Mouse (Mus musculus) forebrain, embryonic 11.5 days (tissue): Measurements from ENCODE around the gene Bid. TPM values are rescaled to one million over a fixed set of nuclear protein-coding genes. Genes with fewer than 3 reads are reported as not detected.
"Not testable (repeated sequence)": the region's sequence is repeated elsewhere in the genome, so short reads cannot be mapped to it uniquely, and the experiment has no call there.

Experiments used
- ATAC-seq: fragments of 200-750 bp; cut with Nextera tagmentation; replicated peaks from 2 replicates; pipeline ENCODE4 v1.8.0; 2017; ENCODE audit warnings: moderate TSS enrichment; ENCODE audit not compliant: low FRiP score
- DNase-seq: peaks from one replicate; pipeline ENCODE4 v3.0.0-alpha.2; 2017; ENCODE audit warnings: low spot score
- H3K27ac ChIP-seq: fragments of 300-500 bp; sonication (generic); 2 replicates; pipeline ENCODE4 v1.5.1; 2014; ENCODE audit warnings: low read depth, low read length
- H3K27me3 ChIP-seq: fragments of 300-500 bp; sonication (generic); 2 replicates; pipeline ENCODE4 v1.6.1; 2014; ENCODE audit warnings: mild to moderate bottlenecking, low read length, mixed read lengths; ENCODE audit not compliant: control insufficient read depth, insufficient read depth
- H3K36me3 ChIP-seq: fragments of 300-500 bp; sonication (generic); 2 replicates; pipeline ENCODE4 v1.6.1; 2014; ENCODE audit warnings: mild to moderate bottlenecking, low read length, moderate library complexity, mixed read lengths; ENCODE audit not compliant: control insufficient read depth, insufficient read depth
- H3K4me1 ChIP-seq: fragments of 300-500 bp; sonication (generic); replicated peaks from 2 replicates; pipeline ENCODE4 v1.6.1; 2014; ENCODE audit warnings: low read length, mixed read lengths; ENCODE audit not compliant: control insufficient read depth, insufficient read depth
- H3K4me2 ChIP-seq: fragments of 300-500 bp; sonication (generic); 2 replicates; pipeline ENCODE4 v1.6.1; 2014; ENCODE audit warnings: low read depth, mild to moderate bottlenecking, low read length, moderate library complexity, mixed read lengths; ENCODE audit not compliant: severe bottlenecking
- H3K4me3 ChIP-seq: fragments of 300-500 bp; sonication (generic); 2 replicates; pipeline ENCODE4 v1.5.1; 2014; ENCODE audit warnings: low read depth, low read length
- H3K9ac ChIP-seq: fragments of 300-500 bp; sonication (generic); 2 replicates; pipeline ENCODE4 v1.6.1; 2014; ENCODE audit warnings: low read length
- H3K9me3 ChIP-seq: fragments of 300-500 bp; sonication (generic); 2 replicates; pipeline ENCODE4 v1.6.1; 2016; ENCODE audit warnings: low read length, mixed read lengths; ENCODE audit not compliant: control insufficient read depth
- WGBS: fragments of 180-500 bp; shearing (Covaris S2); extraction: QIAGEN DNeasy Blood & Tissue Kit; methylation state at CpG from one replicate; pipeline ENCODE4 v1.1.7; 2014; 5-methylcytosine and 5-hydroxymethylcytosine counted together
- polyA plus RNA-seq: library from polyadenylated mRNA; unstranded; fragments of >200 nt; fragmentation: Nextera tagmentation; extraction: Ambion mirVana; gene quantifications from 2 replicates; pipeline ENCODE4 v1.2.1, GENCODE M21; 2014

Bid gene
- polyA plus RNA-seq, 1 experiment from 2014 or later: 15.0 TPM

DNA sequence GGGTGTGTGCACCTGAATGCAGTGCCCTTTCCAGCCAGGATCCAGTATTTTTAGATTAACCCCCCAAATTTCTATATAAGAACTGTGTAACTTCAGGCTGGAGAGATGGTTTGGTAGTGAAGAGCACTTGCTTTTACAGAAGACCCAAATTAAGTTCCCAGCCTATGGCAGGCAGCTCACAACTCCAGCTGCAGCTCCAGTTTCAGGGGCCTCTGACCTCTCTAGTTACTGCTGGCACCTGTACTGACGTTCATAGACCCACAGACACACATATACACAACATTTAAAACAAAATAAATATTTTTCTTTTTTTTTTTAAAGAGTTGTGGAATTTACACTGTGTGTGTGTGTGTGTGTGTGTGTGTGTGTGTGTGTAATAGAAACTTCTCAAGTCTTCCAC is 12.8 kb upstream of the Bid start:
- Histone ChIP-seq H3K27ac (no peak overlapping the region), H3K4me3 (no peak overlapping the region), H3K4me2 (no peak overlapping the region), H3K36me3 (no peaks in the 10 kb centered on the region; the same call in 1 of the 2 replicates), H3K27me3 (no peaks in the 10 kb centered on the region), H3K9me3 (no peaks in the 10 kb centered on the region), H3K9ac (no peak overlapping the region), H3K4me1 (no peaks in the 10 kb centered on the region)
- 69% methylated on average over 1 of the region's 1 CpGs for WGBS
- no peak for DNase-seq
- no peak for ATAC-seq

- no peak overlapping the region for H3K27ac ChIP-seq
- H3K4me2 ChIP-seq: no peak overlapping the region
- no peak overlapping the region for H3K4me3 ChIP-seq
- no peaks in the 10 kb centered on the region for H3K4me1 ChIP-seq
- ATAC-seq (no peak), DNase-seq (no peak)
- H3K9me3 ChIP-seq: no peaks in the 10 kb centered on the region
- H3K36me3 ChIP-seq: no peaks in the 10 kb centered on the region; the same call in 1 of the 2 replicates
- 80% methylated on average over 3 of the region's 3 CpGs for WGBS
- H3K27me3 ChIP-seq: no peaks in the 10 kb centered on the region
- no peak overlapping the region for H3K9ac ChIP-seq
Observed at GRCm38 (mm10) chr6:120927765-120928164, 11.1 kb upstream of the Bid start.

DNA sequence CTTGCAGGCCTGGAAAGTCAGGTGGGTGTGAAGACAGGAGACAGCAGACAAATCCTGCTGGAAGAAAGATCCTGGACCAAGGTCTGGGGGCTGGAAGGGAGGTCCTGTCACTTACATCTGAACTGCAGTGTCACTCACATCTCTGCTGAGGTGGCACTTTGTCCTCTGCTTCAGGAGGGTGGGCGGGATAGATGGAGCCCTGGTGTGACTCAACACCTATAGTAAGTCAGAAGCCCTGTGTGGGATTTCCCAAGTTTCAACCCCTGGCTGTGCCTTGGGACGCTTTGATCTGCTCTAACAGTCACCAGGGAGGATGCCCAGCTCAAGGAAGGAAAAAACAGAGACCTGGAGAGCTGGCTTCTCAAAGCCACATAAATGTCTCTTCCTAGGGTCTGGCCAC is 10.2 kb upstream of the Bid start:
- Histone ChIP-seq H3K9me3 (no peaks in the 10 kb centered on the region), H3K27ac (no peak overlapping the region), H3K9ac (no peak overlapping the region), H3K4me3 (no peak overlapping the region), H3K4me1 (no peaks in the 10 kb centered on the region), H3K4me2 (no peak overlapping the region), H3K36me3 (no peaks in the 10 kb centered on the region; the same call in 1 of the 2 replicates), H3K27me3 (no peaks in the 10 kb centered on the region)
- 66% methylated on average over 2 of the region's 2 CpGs for WGBS
- DNase-seq (no peak), ATAC-seq (no peak)

DNA sequence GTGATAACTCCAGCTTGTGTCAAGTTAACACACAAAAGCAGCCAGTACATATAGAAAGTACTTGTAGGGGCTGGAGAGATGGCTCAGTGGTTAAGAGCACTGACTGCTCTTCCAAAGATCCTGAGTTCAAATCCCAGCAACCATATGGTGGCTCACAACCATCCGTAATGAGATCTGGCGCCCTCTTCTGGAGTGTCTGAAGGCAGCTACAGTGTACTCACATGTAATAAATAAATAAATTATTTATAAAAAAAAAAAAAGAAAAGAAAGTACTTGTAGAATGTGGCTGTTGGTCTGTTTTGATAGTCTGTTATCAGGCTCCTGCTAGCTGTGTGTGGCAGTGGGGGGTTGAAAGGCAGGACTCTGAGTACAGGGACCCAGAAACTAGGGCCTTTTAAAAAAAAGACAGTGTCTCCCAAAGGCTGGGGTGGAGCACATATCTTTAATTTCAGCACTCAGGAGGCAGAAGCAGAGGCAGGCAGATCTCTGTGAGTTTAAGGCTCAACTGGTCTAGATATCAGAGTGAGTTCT is 8.2 kb upstream of the Bid start:
- H3K27me3 ChIP-seq, DNase-seq, H3K4me1 ChIP-seq, H3K9me3 ChIP-seq, H3K4me2 ChIP-seq, H3K36me3 ChIP-seq, H3K9ac ChIP-seq, H3K4me3 ChIP-seq, H3K27ac ChIP-seq, ATAC-seq: not testable (repeated sequence)
- WGBS: 71% methylated on average over 2 of the region's 2 CpGs

GRCm38 (mm10) chr6:120917975-120918374 is 1.3 kb upstream of the Bid start:
- ATAC-seq: no peak
- H3K4me1 ChIP-seq: peaks cover 4% of the 10 kb centered on the region
- no peak overlapping the region for H3K9ac ChIP-seq
- 54% methylated on average over 3 of the region's 3 CpGs for WGBS
- no peak overlapping the region for H3K4me3 ChIP-seq
- no peak overlapping the region for H3K4me2 ChIP-seq
- H3K27ac ChIP-seq: no peak overlapping the region
- no peaks in the 10 kb centered on the region for H3K9me3 ChIP-seq
- no peak for DNase-seq
- H3K36me3 ChIP-seq: no peaks in the 10 kb centered on the region
- peaks cover 3% of the 10 kb centered on the region for H3K27me3 ChIP-seq

- peak overlapping the region; percentile 44 for H3K4me3 ChIP-seq
- not testable (repeated sequence) for DNase-seq, H3K4me1 ChIP-seq, H3K9me3 ChIP-seq, H3K27ac ChIP-seq, ATAC-seq, H3K27me3 ChIP-seq, H3K36me3 ChIP-seq
- WGBS: 29% methylated on average over 10 of the region's 14 CpGs
- H3K9ac ChIP-seq: peak overlapping the region; percentile 60
- H3K4me2 ChIP-seq: peak overlapping the region; percentile 88
Observed at GRCm38 (mm10) chr6:120916972-120917881, 574 bp upstream of the Bid start.

GRCm38 (mm10) chr6:120915649-120915975 is 1.0 kb downstream of the Bid start:
- Histone ChIP-seq H3K9ac (no peak overlapping the region), H3K4me1 (peaks cover 4% of the 10 kb centered on the region), H3K9me3 (no peaks in the 10 kb centered on the region), H3K27ac (no peak overlapping the region), H3K4me3 (peak overlapping the region; percentile 44; the same call in 1 of the 2 replicates), H3K27me3 (peaks cover 3% of the 10 kb centered on the region), H3K4me2 (no peak overlapping the region; the same call in 1 of the 2 replicates), H3K36me3 (no peaks in the 10 kb centered on the region)
- no peak for ATAC-seq
- 21% methylated on average over 2 of the region's 2 CpGs for WGBS
- no peak for DNase-seq

DNA sequence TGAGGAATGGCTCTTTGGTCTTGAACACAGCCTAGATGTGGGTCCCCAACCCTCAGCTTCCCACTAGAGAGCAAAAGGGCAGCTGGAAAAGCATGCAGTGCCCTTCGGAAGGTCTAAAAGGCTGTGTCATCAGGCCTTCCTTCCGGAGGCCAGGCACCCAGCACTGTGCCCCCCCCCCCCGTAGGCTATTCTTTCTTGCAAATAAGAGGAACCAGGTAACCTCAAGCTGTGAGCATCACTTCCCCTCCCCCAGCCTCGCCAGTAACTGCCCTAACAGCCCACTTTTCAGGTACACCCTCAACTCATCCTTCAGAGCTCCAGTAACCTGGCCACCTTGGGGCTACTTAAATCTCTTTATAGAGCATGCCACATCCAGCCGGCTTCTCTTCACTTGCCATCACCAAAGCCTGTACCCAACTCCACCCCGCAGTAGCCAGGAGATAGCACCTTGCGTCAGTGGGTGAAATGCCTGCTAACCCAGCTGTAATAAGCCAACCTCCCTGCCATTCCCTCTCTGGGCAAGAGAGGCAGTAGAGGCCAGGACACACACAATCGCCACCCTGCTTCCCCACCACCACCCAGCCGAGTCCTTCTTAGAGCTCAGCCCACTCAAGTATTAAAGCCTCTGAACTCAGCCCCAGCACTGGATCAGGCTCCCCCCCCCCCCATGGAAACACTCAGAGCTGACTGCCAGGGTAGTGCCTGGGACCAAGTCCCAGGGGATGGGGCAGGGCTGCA is 1.6 kb downstream of the Bid start:
- no peak overlapping the region for H3K4me2 ChIP-seq
- 50% methylated on average over 9 of the region's 9 CpGs for WGBS
- no peak overlapping the region for H3K9ac ChIP-seq
- H3K4me3 ChIP-seq: no peak overlapping the region
- peaks cover 4% of the 10 kb centered on the region for H3K4me1 ChIP-seq
- DNase-seq: no peak
- H3K27me3 ChIP-seq: peaks cover 3% of the 10 kb centered on the region
- no peaks in the 10 kb centered on the region for H3K36me3 ChIP-seq
- no peak; the same call in 1 of the 2 replicates for ATAC-seq
- H3K27ac ChIP-seq: no peak overlapping the region
- H3K9me3 ChIP-seq: no peaks in the 10 kb centered on the region
